Mouse (Mus musculus) MN1 (cell line): ENCODE data around the gene Kcnk10.

ENCODE experiments used
- DNase-seq: peaks from one replicate; pipeline ENCODE4 v3.0.0-alpha.2; 2016; ENCODE audit warnings: low spot score

Gene Kcnk10

GRCm38 (mm10) chr12:98406598-98406997, 171.5 kb downstream of the Kcnk10 start:
- DNase-seq: no peak

GRCm38 (mm10) chr12:98406076-98406475, 172.0 kb downstream of the Kcnk10 start:
- DNase-seq: no peak

GRCm38 (mm10) chr12:98396586-98396985, 181.5 kb downstream of the Kcnk10 start:
- DNase-seq: no peak

GRCm38 (mm10) chr12:98394115-98394514, 184.0 kb downstream of the Kcnk10 start:
- DNase-seq: no peak

GRCm38 (mm10) chr12:98391347-98391746, 186.8 kb downstream of the Kcnk10 start:
- no peak for DNase-seq

GRCm38 (mm10) chr12:98389618-98390017, 188.5 kb downstream of the Kcnk10 start:
- DNase-seq: no peak
